Mouse (Mus musculus): ENCODE results near the gene Samt3. TPM values are rescaled to one million over a fixed set of nuclear protein-coding genes. Genes with fewer than 3 reads are reported as not detected.

The Samt3 gene
- polyA plus RNA-seq (2016; fragmentation: Nextera tagmentation; extraction: Ambion mirVana) = not detected in 2 replicates

DNA sequence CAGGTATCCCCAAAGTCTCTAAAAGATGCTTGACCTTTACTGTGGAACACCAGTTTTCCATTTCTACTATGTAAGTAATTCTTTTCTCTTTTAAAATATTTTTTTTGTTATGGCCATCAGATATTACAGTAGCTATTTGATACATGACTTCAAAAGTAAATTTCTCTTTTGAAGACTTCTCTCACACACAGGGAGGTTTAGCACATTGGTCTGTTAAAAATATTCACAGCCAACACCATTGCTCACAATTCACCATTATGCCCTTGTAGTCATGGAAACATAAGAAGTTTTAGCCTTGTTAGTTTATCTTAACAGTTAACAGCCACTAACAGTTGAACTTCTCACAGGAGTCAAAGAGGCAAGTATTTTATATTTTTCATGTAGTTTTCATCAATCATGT lies at the start of gene Samt3:
Gene Samt3, plus strand, starts transcription at position 301 of the 400 bp plus-strand sequence.
- no peaks in the 10 kb centered on the region for H3K36me3 ChIP-seq
- no peak within 1 kb of the TSS for H3K27ac ChIP-seq
- no peak within 1 kb of the TSS for H3K4me2 ChIP-seq
- no peak for ATAC-seq
- H3K9ac ChIP-seq = no peak within 1 kb of the TSS
- H3K4me1 ChIP-seq = no peaks in the 10 kb centered on the region
- H3K9me3 ChIP-seq (replicated peaks) = no peaks in the 10 kb centered on the region
- no peaks in the 10 kb centered on the region for H3K27me3 ChIP-seq (replicated peaks)
- no peak within 1 kb of the TSS for H3K4me3 ChIP-seq

DNA sequence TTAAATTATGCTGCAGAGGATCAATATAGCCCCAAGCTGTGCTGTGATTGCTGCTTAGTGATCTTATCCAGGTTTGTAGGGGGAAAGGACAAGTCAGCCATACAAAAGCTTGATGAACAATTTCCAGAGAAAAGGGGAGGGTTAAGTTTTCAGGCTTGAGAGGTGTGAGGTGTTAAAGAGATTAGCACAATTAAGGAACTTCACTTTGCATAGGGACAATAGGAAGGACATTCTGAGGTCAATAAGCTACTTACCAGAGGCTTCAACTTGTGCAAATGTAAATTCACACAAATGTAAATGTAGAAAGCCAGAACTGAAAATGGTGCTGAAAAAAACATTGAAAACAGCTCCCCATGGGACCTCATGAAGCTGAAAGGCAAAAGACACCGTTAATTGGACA lies 27.4 kb upstream of the Samt3 start:
- no peak for ATAC-seq
- H3K27ac ChIP-seq = no peak overlapping the region
- H3K9ac ChIP-seq = no peak overlapping the region
- no peaks in the 10 kb centered on the region for H3K9me3 ChIP-seq (replicated peaks)
- no peak overlapping the region for H3K4me3 ChIP-seq
- H3K4me2 ChIP-seq = no peak overlapping the region
- no peaks in the 10 kb centered on the region for H3K4me1 ChIP-seq
- WGBS (ENCODE audit: insufficient replicate concordance) = 18% methylated on average over 1 of the region's 1 CpGs
- no peaks in the 10 kb centered on the region for H3K27me3 ChIP-seq (replicated peaks)
- H3K36me3 ChIP-seq = no peaks in the 10 kb centered on the region

DNA sequence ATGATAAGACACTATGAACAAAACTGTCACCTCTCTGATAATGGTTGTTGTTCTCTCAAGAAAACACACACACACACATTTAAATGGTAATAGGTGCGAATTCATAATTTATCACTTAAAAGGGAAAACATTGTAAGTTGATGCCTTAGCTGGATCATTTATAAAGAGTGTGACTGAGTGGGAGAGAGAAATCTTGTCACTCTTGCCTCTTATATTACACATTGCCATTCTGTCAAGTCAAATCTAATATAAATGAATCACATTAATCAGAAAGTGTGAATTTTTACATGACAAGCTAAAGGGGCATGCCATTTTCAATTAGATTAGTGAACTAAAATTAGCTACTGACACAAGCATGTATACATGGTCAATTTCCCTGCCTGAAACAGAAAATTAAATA lies 44.7 kb downstream of the Samt3 start:
- no peak for ATAC-seq
- Histone ChIP-seq H3K9ac (no peak overlapping the region), H3K27me3 (replicated peaks) (no peaks in the 10 kb centered on the region), H3K9me3 (replicated peaks) (no peaks in the 10 kb centered on the region), H3K4me2 (no peak overlapping the region), H3K36me3 (no peaks in the 10 kb centered on the region), H3K27ac (no peak overlapping the region), H3K4me3 (no peak overlapping the region), H3K4me1 (no peaks in the 10 kb centered on the region)
- WGBS (ENCODE audit: insufficient replicate concordance) = 48% methylated on average over 1 of the region's 1 CpGs

Other genes starting within 250 kb of the Samt3 start
- gene 5430427O19Rik, start 173.8 kb upstream of the Samt3 start, polyA plus RNA-seq (2016; fragmentation: Nextera tagmentation; extraction: Ambion mirVana) = 0.32 and 0.50 TPM in 2 replicates
- gene Nr0b1, start 147.6 kb downstream of the Samt3 start, polyA plus RNA-seq (2016; fragmentation: Nextera tagmentation; extraction: Ambion mirVana) = 0.32 and 0.51 TPM in 2 replicates